Mouse (Mus musculus) hindbrain, postnatal 0 days (tissue): ENCODE results near the gene B3gnt2. TPM values are rescaled to one million over a fixed set of nuclear protein-coding genes. Genes with fewer than 3 reads are reported as not detected.

Source experiments
- ATAC-seq: fragments of 200-750 bp; cut with Nextera tagmentation; 2 replicates; pipeline ENCODE4 v1.8.0; 2017; ENCODE audit warnings: mild to moderate bottlenecking, moderate TSS enrichment, moderate library complexity
- DNase-seq: peaks from one replicate; pipeline ENCODE4 v3.0.0-alpha.2; 2015; ENCODE audit warnings: low spot score
- H3K27ac ChIP-seq: fragments of 300-500 bp; sonication (generic); 2 replicates; pipeline ENCODE4 v1.5.1; 2014; ENCODE audit warnings: mild to moderate bottlenecking
- H3K27me3 ChIP-seq: fragments of 300-500 bp; sonication (generic); 2 replicates; pipeline ENCODE4 v1.6.1; 2014; ENCODE audit warnings: low read length, mixed read lengths; ENCODE audit not compliant: insufficient read depth
- H3K36me3 ChIP-seq: fragments of 300-500 bp; sonication (generic); 2 replicates; pipeline ENCODE4 v1.6.1; 2014; ENCODE audit warnings: low read length, mixed read lengths; ENCODE audit not compliant: insufficient read depth
- H3K4me1 ChIP-seq: fragments of 300-500 bp; sonication (generic); 2 replicates; pipeline ENCODE4 v1.6.1; 2014; ENCODE audit warnings: antibody characterized with exemption, low read length, mixed read lengths; ENCODE audit not compliant: insufficient read depth
- H3K4me2 ChIP-seq: fragments of 300-500 bp; sonication (generic); 2 replicates; pipeline ENCODE4 v1.6.1; 2014; ENCODE audit warnings: low read depth, mild to moderate bottlenecking, low read length, moderate library complexity, mixed read lengths
- H3K4me3 ChIP-seq: fragments of 300-500 bp; sonication (generic); 2 replicates; pipeline ENCODE4 v1.5.1; 2014; ENCODE audit warnings: low read length
- H3K9ac ChIP-seq: fragments of 300-500 bp; sonication (generic); replicated peaks from 2 replicates; pipeline ENCODE4 v1.6.1; 2014; ENCODE audit warnings: mild to moderate bottlenecking, low read length, moderate library complexity, mixed read lengths
- H3K9me3 ChIP-seq: fragments of 300-500 bp; sonication (generic); 2 replicates; pipeline ENCODE4 v1.6.1; 2016; ENCODE audit warnings: low read length, mixed read lengths
- CTCF ChIP-seq: IDR thresholded peaks from 2 replicates; pipeline ENCODE4 v1.5.1; 2016; ENCODE audit warnings: antibody characterized with exemption, control low read depth, low read depth
- WGBS: fragments of 180-500 bp; shearing (Covaris S2); extraction: QIAGEN DNeasy Blood & Tissue Kit; methylation state at CpG from one replicate; pipeline ENCODE4 v1.1.7; 2014; 5-methylcytosine and 5-hydroxymethylcytosine counted together
- polyA plus RNA-seq: library from polyadenylated mRNA; unstranded; fragments of >200 nt; fragmentation: Nextera tagmentation; extraction: Ambion mirVana; gene quantifications from 2 replicates; pipeline ENCODE4 v1.2.1, GENCODE M21; 2015
- total RNA-seq: library from RNA; depleted of rRNA; stranded (reverse); fragments of >200 nt; gene quantifications from 2 replicates; pipeline ENCODE4 v1.2.3, GENCODE M21; 2014

B3gnt2 gene
- total and polyA plus RNA-seq, 2 experiments from 2014 or later, result 2.9 to 9.2 TPM

DNA sequence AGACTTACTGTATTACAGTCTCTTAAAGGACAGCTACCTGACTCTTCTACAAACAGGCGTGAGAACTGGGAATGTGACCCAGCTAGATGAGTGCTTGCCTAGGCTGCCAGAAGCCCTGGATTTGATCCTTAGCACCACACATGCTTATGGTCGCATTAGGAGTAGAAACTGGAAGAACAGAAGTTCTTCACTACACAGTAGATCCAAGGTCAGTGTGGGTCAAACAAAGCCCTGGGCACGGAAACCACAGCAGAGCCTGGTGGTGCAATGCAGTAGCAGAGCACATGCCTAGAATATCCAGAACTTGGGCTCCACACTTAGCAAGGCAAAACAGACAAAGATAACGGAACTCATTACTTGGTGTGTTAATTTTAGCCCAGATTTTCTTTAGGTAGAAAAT lies 10.7 kb downstream of the B3gnt2 start:
- H3K4me1 ChIP-seq, result peaks cover 11% of the 10 kb centered on the region; the same call in 1 of the 2 replicates
- TF ChIP-seq CTCF, result no peak
- H3K9ac ChIP-seq, result no peak overlapping the region
- H3K27ac ChIP-seq, result no peak overlapping the region
- H3K9me3 ChIP-seq, result no peaks in the 10 kb centered on the region
- DNase-seq (no peak), ATAC-seq (no peak)
- 83% methylated on average over 4 of the region's 4 CpGs for WGBS
- H3K27me3 ChIP-seq, result no peaks in the 10 kb centered on the region
- H3K4me2 ChIP-seq, result no peak overlapping the region
- H3K4me3 ChIP-seq, result no peak overlapping the region
- no peaks in the 10 kb centered on the region for H3K36me3 ChIP-seq

DNA sequence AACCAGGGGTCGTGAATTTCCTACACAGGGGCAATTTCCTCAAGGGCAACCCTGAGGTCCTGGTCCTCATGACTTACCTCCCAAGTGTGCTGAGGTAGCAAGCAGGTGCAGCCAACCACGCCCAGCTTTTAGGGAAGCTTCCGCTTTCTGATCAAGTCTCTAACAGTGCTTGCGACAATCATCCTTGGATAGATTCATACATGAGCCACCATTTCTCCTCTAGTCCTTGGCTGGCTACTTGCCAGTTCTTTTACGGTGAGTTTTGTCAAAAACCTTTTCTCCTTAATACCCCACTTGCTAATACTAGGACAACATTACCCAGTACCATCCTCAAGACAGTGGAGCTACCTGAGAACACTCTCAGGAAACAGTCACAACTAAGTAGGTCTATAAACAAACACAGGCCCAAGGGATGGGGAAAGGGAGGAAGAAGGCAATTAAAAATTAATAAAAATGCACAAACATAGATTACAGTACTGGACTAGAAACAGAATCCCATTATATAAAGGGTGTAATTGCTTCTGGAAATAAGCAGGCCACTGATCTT lies 12.0 kb downstream of the B3gnt2 start:
- H3K4me3 ChIP-seq, result no peak overlapping the region
- H3K9ac ChIP-seq, result no peak overlapping the region
- ATAC-seq (no peak), DNase-seq (no peak)
- no peaks in the 10 kb centered on the region for H3K9me3 ChIP-seq
- no peak overlapping the region for H3K27ac ChIP-seq
- H3K27me3 ChIP-seq, result no peaks in the 10 kb centered on the region
- H3K4me2 ChIP-seq, result no peak overlapping the region
- no peak for TF ChIP-seq CTCF
- peaks cover 11% of the 10 kb centered on the region; the same call in 1 of the 2 replicates for H3K4me1 ChIP-seq
- 87% methylated on average over 5 of the region's 5 CpGs for WGBS
- H3K36me3 ChIP-seq, result no peaks in the 10 kb centered on the region

DNA sequence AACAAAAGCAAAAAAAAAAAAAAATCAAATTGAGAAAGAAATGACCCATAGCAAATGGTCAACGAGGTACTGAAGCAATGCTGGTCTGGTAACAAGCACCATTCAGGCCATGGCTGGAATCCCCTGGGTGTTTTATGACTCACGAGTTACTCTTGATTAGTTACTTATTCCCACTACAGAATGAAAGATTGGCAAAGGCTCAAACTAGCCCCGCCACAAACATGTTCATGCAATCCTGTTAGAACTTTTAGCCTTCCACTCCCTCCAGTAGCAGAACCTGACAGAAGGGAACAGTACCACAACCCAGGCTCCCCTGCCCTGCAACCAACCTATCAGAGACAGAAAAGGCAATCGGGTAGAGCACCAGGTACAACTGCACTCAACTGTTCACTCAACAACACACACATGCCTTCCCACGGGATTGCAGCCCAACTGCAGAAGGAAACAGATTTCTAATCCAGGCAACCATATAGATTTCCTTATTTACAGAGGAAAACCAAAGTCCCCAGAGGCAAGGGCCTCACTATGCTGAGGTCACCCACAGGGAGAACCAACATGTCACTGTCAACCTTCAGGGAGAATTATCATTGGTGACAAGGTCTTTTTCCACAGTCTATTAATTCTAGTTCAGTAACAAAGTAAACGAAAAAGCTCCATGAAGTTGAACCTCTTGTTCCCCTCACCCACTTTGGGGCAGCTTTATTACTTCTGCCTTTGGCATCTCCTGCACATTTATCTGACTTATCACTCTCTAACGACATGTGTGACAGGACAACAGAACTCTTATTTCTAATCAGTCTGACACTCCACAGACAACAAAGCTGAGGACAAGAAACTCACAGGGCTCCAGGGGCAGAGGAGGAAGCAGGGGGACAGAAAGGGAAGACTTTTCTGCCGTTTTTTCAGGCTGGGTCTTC lies 12.8 kb downstream of the B3gnt2 start:
- TF ChIP-seq CTCF, result no peak
- 67% methylated on average over 8 of the region's 8 CpGs for WGBS
- DNase-seq (no peak), ATAC-seq (no peak)
- Histone ChIP-seq H3K36me3 (no peaks in the 10 kb centered on the region), H3K9ac (no peak overlapping the region), H3K4me1 (peaks cover 11% of the 10 kb centered on the region; the same call in 1 of the 2 replicates), H3K4me3 (no peak overlapping the region), H3K9me3 (no peaks in the 10 kb centered on the region), H3K27ac (no peak overlapping the region), H3K4me2 (no peak overlapping the region), H3K27me3 (no peaks in the 10 kb centered on the region)

DNA sequence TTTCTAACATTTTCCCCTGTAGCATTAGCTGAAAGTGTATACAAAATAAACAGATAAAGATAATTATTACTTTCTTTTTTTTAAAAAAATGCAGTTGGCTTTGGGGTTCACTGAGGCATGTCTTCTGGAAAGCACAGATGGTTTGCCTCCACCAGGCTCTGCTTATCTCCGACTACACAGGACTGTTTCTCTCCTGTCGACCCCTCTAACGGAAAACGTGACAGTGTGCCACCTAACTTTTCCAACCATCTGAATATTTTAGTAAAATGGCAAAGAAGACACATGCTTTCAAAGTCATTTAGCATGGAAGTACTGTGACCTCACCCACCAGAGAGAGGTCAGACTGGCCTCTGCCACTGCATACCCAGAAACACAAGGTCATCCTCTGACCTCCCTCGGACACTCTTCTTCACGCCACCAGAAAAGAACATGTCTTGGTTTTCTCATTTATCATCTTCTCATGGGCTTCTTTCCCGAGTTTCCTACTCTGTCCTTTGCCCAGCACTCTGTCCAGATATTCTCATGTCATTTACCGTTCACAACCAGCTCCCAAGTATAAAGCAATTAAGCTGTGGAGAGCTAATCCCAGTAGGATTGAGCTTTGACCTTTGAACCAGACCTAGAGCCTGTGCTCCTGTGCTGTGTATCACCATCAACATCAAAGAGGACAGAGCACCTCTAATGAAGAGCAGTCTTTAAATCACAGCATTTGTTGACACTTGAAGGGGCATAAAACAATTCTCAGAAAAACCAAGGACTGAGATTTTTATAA lies 13.6 kb downstream of the B3gnt2 start:
- 69% methylated on average over 8 of the region's 8 CpGs for WGBS

DNA sequence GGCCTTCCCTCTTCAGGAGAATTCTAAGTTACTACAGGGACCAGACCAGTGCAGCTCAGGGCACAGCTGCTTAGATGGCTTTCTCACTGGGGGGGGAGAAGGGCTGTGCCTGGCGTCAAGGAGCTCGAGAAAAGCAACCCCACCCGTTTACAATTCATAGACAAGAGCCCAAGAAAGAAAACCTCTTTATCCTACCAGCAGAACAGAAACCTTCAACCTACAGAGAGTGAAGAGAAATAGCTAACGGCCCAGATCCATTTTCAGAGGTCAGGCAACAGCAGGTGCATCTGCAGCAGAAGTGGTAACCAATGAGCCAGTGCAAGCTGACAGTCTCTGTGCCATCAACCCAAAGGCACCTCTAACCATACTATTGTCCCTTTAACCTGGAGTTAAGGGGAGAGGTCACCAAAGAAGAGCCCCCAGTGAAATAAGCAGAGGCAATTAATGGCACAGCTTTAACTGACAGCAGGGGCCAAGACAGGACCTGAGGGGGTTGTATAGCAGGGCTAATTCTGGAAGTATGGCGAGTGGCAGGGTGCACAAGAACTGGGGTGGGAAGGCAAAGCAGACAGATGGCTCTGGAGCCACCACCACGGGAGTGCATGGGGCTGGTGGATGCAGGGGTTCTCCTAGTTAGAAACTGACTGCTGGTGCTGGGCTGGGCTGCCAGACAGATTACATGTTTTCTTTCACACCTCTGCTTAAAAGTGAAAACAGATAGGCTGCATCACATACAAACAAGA lies 14.5 kb downstream of the B3gnt2 start:
- TF ChIP-seq CTCF, result no peak
- Histone ChIP-seq H3K4me3 (no peak overlapping the region), H3K4me2 (no peak overlapping the region), H3K9me3 (no peaks in the 10 kb centered on the region), H3K27me3 (no peaks in the 10 kb centered on the region), H3K9ac (no peak overlapping the region), H3K4me1 (peaks cover 11% of the 10 kb centered on the region; the same call in 1 of the 2 replicates), H3K27ac (no peak overlapping the region), H3K36me3 (no peaks in the 10 kb centered on the region)
- DNase-seq, result no peak
- 58% methylated on average over 6 of the region's 6 CpGs for WGBS
- ATAC-seq, result no peak

More for the DNA sequence above, 13.6 kb downstream of the B3gnt2 start:
- DNase-seq, result no peak
- H3K4me2 ChIP-seq, result no peak overlapping the region
- peaks cover 11% of the 10 kb centered on the region; the same call in 1 of the 2 replicates for H3K4me1 ChIP-seq
- no peak for ATAC-seq
- H3K36me3 ChIP-seq, result no peaks in the 10 kb centered on the region
- no peak overlapping the region for H3K9ac ChIP-seq
- H3K27me3 ChIP-seq, result no peaks in the 10 kb centered on the region
- H3K9me3 ChIP-seq, result no peaks in the 10 kb centered on the region
- TF ChIP-seq CTCF, result no peak
- H3K4me3 ChIP-seq, result no peak overlapping the region
- no peak overlapping the region for H3K27ac ChIP-seq
